Mouse (Mus musculus): Measurements from ENCODE around the gene St7l. TPM values are rescaled to one million over a fixed set of nuclear protein-coding genes. Genes with fewer than 3 reads are reported as not detected.

Gene St7l
- 24.9 and 25.8 TPM in 2 replicates for polyA plus RNA-seq (2021; fragmentation: Nextera tagmentation)
- long read RNA-seq, experiment 1, full-length matches to known transcripts = 151 of 178 reads
- long read RNA-seq, experiment 1, partial matches to known transcripts = 11 of 178 reads
- long read RNA-seq, experiment 1, other reads (novel, unspliced or antisense) = 16 of 178 reads
- long read RNA-seq, experiment 2, full-length matches to known transcripts = 40 of 64 reads
- long read RNA-seq, experiment 2, partial matches to known transcripts = 18 of 64 reads
- long read RNA-seq, experiment 2, other reads (novel, unspliced or antisense) = 6 of 64 reads

GRCm38 (mm10) chr3:104863786-104864650 lies at the start of gene St7l, which contains the start of gene Capza1:
Gene St7l (plus strand): TSS chr3:104864005.
Gene Capza1 (minus strand): TSS chr3:104864505.

GRCm38 (mm10) chr3:104817991-104818748 lies 45.6 kb upstream of the St7l start, which contains the start of gene Mov10:
Gene Mov10 (minus strand): TSS chr3:104818563.

GRCm38 (mm10) chr3:104961066-104962059 lies 97.6 kb downstream of the St7l start, which contains the start of gene Wnt2b:
Gene Wnt2b (minus strand): TSS chr3:104961921.

Other genes starting within 250 kb of the St7l start
- 5.4 and 7.5 TPM in 2 replicates for gene Slc16a1, start 225.3 kb upstream of the St7l start, polyA plus RNA-seq (2021; fragmentation: Nextera tagmentation)
- gene Ppm1j, start 82.9 kb upstream of the St7l start, polyA plus RNA-seq (2021; fragmentation: Nextera tagmentation) = 0.68 and 0.78 TPM in 2 replicates
- gene Fam19a3, start 82.2 kb upstream of the St7l start, polyA plus RNA-seq (2021; fragmentation: Nextera tagmentation) = not detected in 2 replicates
- 22.8 and 29.9 TPM in 2 replicates for gene Rhoc, start 75.6 kb upstream of the St7l start, polyA plus RNA-seq (2021; fragmentation: Nextera tagmentation)
- 1.3 and 1.5 TPM in 2 replicates for gene Mov10, start 45.4 kb upstream of the St7l start, polyA plus RNA-seq (2021; fragmentation: Nextera tagmentation)
- gene Capza1, start 500 bp downstream of the St7l start, polyA plus RNA-seq (2021; fragmentation: Nextera tagmentation) = 22.0 and 24.6 TPM in 2 replicates
- gene Wnt2b, start 97.9 kb downstream of the St7l start, polyA plus RNA-seq (2021; fragmentation: Nextera tagmentation) = 0.15 and 0.31 TPM in 2 replicates
- gene Cttnbp2nl, start 189.1 kb downstream of the St7l start, polyA plus RNA-seq (2021; fragmentation: Nextera tagmentation) = 6.3 and 7.7 TPM in 2 replicates
- gene 4930564D02Rik, start 202.8 kb downstream of the St7l start, polyA plus RNA-seq (2021; fragmentation: Nextera tagmentation) = not detected in 2 replicates